Mouse (Mus musculus) embryonic fibroblast, embryonic 13.5 days (primary cell): ENCODE results near the gene Smarce1.

Experiments used
- CTCF ChIP-seq: IDR thresholded peaks from 2 replicates; pipeline ENCODE4 v1.5.1; 2011; ENCODE audit warnings: mild to moderate bottlenecking, control low read depth, low read length, moderate library complexity, borderline replicate concordance; ENCODE audit not compliant: insufficient read depth
- POLR2A ChIP-seq: IDR thresholded peaks from 2 replicates; pipeline ENCODE4 v1.6.1; 2011; ENCODE audit warnings: low read depth, mild to moderate bottlenecking, control low read depth, low read length, moderate library complexity

DNA sequence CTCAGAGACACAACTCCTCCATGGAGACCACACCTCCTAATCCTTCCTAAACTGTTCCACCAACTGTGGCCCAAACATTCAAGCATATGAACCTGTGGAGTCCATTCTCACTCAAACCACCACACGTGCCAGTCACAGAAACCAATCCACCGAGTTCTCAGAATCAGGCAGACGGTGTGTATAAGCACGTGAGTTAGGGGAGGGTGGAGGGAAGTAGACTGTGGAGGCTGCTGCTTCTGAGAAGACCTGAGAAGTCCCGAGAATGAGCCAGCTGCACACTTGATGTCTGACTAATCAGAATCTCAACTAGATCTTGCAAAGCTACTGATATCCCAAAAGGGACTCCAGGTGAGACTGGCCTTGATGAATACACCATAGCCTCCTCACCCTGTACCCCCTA lies 50.7 kb downstream of the Smarce1 start:
- TF ChIP-seq CTCF (no peak), POLR2A (no peak)
